In the genomic region with DNA sequence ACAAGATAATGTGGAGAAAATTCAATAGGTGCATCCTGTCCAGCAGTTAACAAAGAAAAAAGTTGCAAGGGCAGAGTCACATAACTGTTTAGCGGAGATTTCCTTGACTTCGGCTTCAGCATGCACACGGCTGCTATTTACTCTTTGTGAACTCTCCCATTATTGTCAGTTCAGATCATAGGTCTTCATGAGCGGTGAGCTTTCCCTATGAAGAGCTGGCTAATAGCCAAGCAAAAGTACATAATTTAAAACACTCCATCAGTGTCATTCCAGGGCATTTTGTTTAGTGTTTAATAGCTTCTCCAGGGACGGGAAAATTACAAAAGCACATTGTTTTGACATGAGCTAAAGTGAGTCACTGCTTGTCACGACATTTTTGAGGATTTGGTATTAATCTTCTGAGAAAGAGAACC, we compare ENCODE assay signal across 14 mouse cellular contexts.
DNase-seq lines count a peak whose midpoint lies in the region; ATAC-seq and TF ChIP-seq lines count a peak whose summit lies in the region.
"Had no signal": no experiment of that assay in that cellular context is flagged by ENCODE, and none has a peak within 500 bp of the region (broad histone marks: within the 10 kb centered on the region; RNA-seq: fewer than 3 reads in every experiment).

No protein-coding gene starts in this region.

- 64% methylated on average over 6 of the region's 6 CpGs for WGBS in heart, embryonic 16.5 days
- 18% methylated on average over 6 of the region's 6 CpGs for WGBS in stomach, embryonic 16.5 days
- WGBS in stomach, postnatal 0 days = 18% methylated on average over 6 of the region's 6 CpGs
- WGBS in embryonic facial prominence, embryonic 12.5 days = 11% methylated on average over 6 of the region's 6 CpGs

- H3K27me3 ChIP-seq in heart, embryonic 16.5 days (ENCODE audit: control insufficient read depth, insufficient read depth, low read length) = no peaks in the 10 kb centered on the region
- H3K27me3 ChIP-seq in stomach, embryonic 16.5 days (ENCODE audit: control insufficient read depth, insufficient read depth, low read length) = no peaks in the 10 kb centered on the region
- H3K27me3 ChIP-seq in stomach, postnatal 0 days (ENCODE audit: control insufficient read depth, insufficient read depth, low read length) = no peaks in the 10 kb centered on the region
- H3K27me3 ChIP-seq in embryonic facial prominence, embryonic 12.5 days = no peaks in the 10 kb centered on the region
- no peaks in the 10 kb centered on the region for H3K27me3 ChIP-seq in myocyte (ENCODE audit: control insufficient read depth, insufficient read depth, insufficient read length)
- H3K27me3 ChIP-seq: midbrain, embryonic 12.5 days; neural tube, embryonic 13.5 days had no signal

- DNase-seq in heart, postnatal 4 days = no peak
- DNase-seq in stomach, postnatal 0 days (ENCODE audit: low spot score) = no peak
- no peak for DNase-seq in urinary bladder, postnatal 25 days (ENCODE audit: low spot score)
- DNase-seq in thymus, postnatal 36 days = no peak
- DNase-seq: kidney, postnatal 10 days; right cerebral cortex, postnatal 14 days had no signal

- no peak for TF ChIP-seq CTCF in stomach, postnatal 0 days (IDR thresholded peaks at IDR 0.05; ENCODE audit: low read depth)

- H3K27ac ChIP-seq in heart, embryonic 16.5 days (ENCODE audit: low read length) = peak overlapping the region; percentile 19; the same call in 1 of the 2 replicates
- H3K27ac ChIP-seq in stomach, embryonic 16.5 days (ENCODE audit: low read length) = no peak overlapping the region
- no peak overlapping the region for H3K27ac ChIP-seq in stomach, postnatal 0 days (replicated peaks)
- H3K27ac ChIP-seq in embryonic facial prominence, embryonic 12.5 days = 0 out of 2 replicates have a peak overlapping the region, but pooled peaks have one; percentile 23
- H3K27ac ChIP-seq: hindbrain, embryonic 10.5 days; liver, embryonic 14.5 days; midbrain, embryonic 12.5 days; neural tube, embryonic 13.5 days had no signal

- H3K9me3 ChIP-seq in heart, embryonic 16.5 days (replicated peaks; ENCODE audit: control insufficient read depth, low read length) = no peaks in the 10 kb centered on the region
- no peaks in the 10 kb centered on the region for H3K9me3 ChIP-seq in stomach, embryonic 16.5 days (replicated peaks; ENCODE audit: control insufficient read depth, low read length)
- H3K9me3 ChIP-seq in stomach, postnatal 0 days (ENCODE audit: control insufficient read depth, low read length) = no peaks in the 10 kb centered on the region
- H3K9me3 ChIP-seq in embryonic facial prominence, embryonic 12.5 days = no peaks in the 10 kb centered on the region
- H3K9me3 ChIP-seq: hindbrain, embryonic 10.5 days; midbrain, embryonic 12.5 days; neural tube, embryonic 13.5 days had no signal

- H3K79me2 ChIP-seq in myocyte (ENCODE audit: control insufficient read depth, insufficient read depth) = no peaks in the 10 kb centered on the region

- peaks cover 9% of the 10 kb centered on the region for H3K4me1 ChIP-seq in heart, embryonic 16.5 days (ENCODE audit: control insufficient read depth, insufficient read depth, low read length)
- peaks cover 10% of the 10 kb centered on the region; the same call in 1 of the 2 replicates for H3K4me1 ChIP-seq in stomach, embryonic 16.5 days (ENCODE audit: control insufficient read depth, insufficient read depth, low read length)
- no peaks in the 10 kb centered on the region; the same call in none of the 2 replicates for H3K4me1 ChIP-seq in stomach, postnatal 0 days (replicated peaks; ENCODE audit: control insufficient read depth, insufficient read depth)
- peaks cover 8% of the 10 kb centered on the region for H3K4me1 ChIP-seq in embryonic facial prominence, embryonic 12.5 days
- H3K4me1 ChIP-seq: midbrain, embryonic 12.5 days had no signal

- H3ac ChIP-seq in myocyte (ENCODE audit: control insufficient read depth, insufficient read length) = no peak overlapping the region

- TF ChIP-seq POLR2A in myocyte (IDR thresholded peaks at IDR 0.05; ENCODE audit: insufficient read length, low read depth) = no peak

- no peak overlapping the region for H3K4me3 ChIP-seq in heart, embryonic 16.5 days (ENCODE audit: low read length)
- no peak overlapping the region for H3K4me3 ChIP-seq in stomach, embryonic 16.5 days (replicated peaks; ENCODE audit: low read length)
- H3K4me3 ChIP-seq in stomach, postnatal 0 days (ENCODE audit: low read depth, low read length) = no peak overlapping the region
- H3K4me3 ChIP-seq in embryonic facial prominence, embryonic 12.5 days = no peak overlapping the region
- H3K4me3 ChIP-seq in myocyte = no peak overlapping the region
- H3K4me3 ChIP-seq: hindbrain, embryonic 10.5 days; midbrain, embryonic 12.5 days; neural tube, embryonic 13.5 days had no signal

- TF ChIP-seq EP300 in stomach, postnatal 0 days (optimal IDR thresholded peaks at IDR 0.05) = no peak

- H3K9ac ChIP-seq in heart, embryonic 16.5 days (ENCODE audit: low read length) = no peak overlapping the region
- no peak overlapping the region for H3K9ac ChIP-seq in stomach, embryonic 16.5 days (ENCODE audit: low read length)
- H3K9ac ChIP-seq in stomach, postnatal 0 days (ENCODE audit: low read length) = no peak overlapping the region
- H3K9ac ChIP-seq in embryonic facial prominence, embryonic 12.5 days = no peak overlapping the region
- H3K9ac ChIP-seq: liver, embryonic 14.5 days; midbrain, embryonic 12.5 days; neural tube, embryonic 13.5 days had no signal

- no peak for ATAC-seq in heart, embryonic 16.5 days (replicated peaks; ENCODE audit: extremely low read depth, insufficient read depth, low FRiP score)
- no peak for ATAC-seq in stomach, embryonic 16.5 days (ENCODE audit: insufficient read depth, low FRiP score)
- no peak for ATAC-seq in stomach, postnatal 0 days (ENCODE audit: low FRiP score, low TSS enrichment)
- ATAC-seq in embryonic facial prominence, embryonic 12.5 days (ENCODE audit: insufficient number of reproducible peaks, insufficient read depth, low FRiP score, low TSS enrichment) = no peak

- H3K4me2 ChIP-seq in heart, embryonic 16.5 days (ENCODE audit: low read depth, low read length) = no peak overlapping the region
- H3K4me2 ChIP-seq in stomach, embryonic 16.5 days (ENCODE audit: low read depth, low read length) = peak overlapping the region; percentile 13; the same call in 1 of the 2 replicates
- no peak overlapping the region for H3K4me2 ChIP-seq in stomach, postnatal 0 days (replicated peaks; ENCODE audit: low read depth)
- H3K4me2 ChIP-seq in embryonic facial prominence, embryonic 12.5 days (replicated peaks) = no peak overlapping the region
- H3K4me2 ChIP-seq in myocyte (ENCODE audit: low read depth) = peak overlapping the region; percentile 24
- H3K4me2 ChIP-seq: midbrain, embryonic 12.5 days; neural tube, embryonic 13.5 days had no signal

- H3K36me3 ChIP-seq in heart, embryonic 16.5 days (ENCODE audit: control insufficient read depth, insufficient read depth) = no peaks in the 10 kb centered on the region
- H3K36me3 ChIP-seq in stomach, embryonic 16.5 days (ENCODE audit: control insufficient read depth, insufficient read depth, low read length) = no peaks in the 10 kb centered on the region
- H3K36me3 ChIP-seq in stomach, postnatal 0 days (ENCODE audit: control insufficient read depth, insufficient read depth, low read length) = no peaks in the 10 kb centered on the region
- H3K36me3 ChIP-seq in embryonic facial prominence, embryonic 12.5 days = no peaks in the 10 kb centered on the region
- H3K36me3 ChIP-seq in myocyte (ENCODE audit: control insufficient read depth, insufficient read depth) = no peaks in the 10 kb centered on the region
- H3K36me3 ChIP-seq: hindbrain, embryonic 10.5 days; midbrain, embryonic 12.5 days; neural tube, embryonic 13.5 days had no signal

TF ChIP-seq in myocyte, 11 proteins besides CTCF, POLR2A, EP300 and RAD21:
- no peak for TF ChIP-seq USF1 (IDR thresholded peaks at IDR 0.05; ENCODE audit: low read depth)
- 0 out of 2 replicates have a peak, but pooled peaks have one; percentile 10 for TF ChIP-seq CEBPB (IDR thresholded peaks at IDR 0.05; ENCODE audit: insufficient read depth, poor library complexity, severe bottlenecking)

Comparison
In these comparisons a context has a peak if more than half of its experiments do, and no peak if none do; other contexts are left out.
1. H3K4me2 ChIP-seq: peak in stomach, embryonic 16.5 days (single experiment) and myocyte (single experiment); none in heart, embryonic 16.5 days (single experiment), stomach, postnatal 0 days (single experiment) and embryonic facial prominence, embryonic 12.5 days (single experiment).
2. H3K27ac ChIP-seq: peak in heart, embryonic 16.5 days (single experiment) and embryonic facial prominence, embryonic 12.5 days (single experiment); none in stomach, embryonic 16.5 days (single experiment) and stomach, postnatal 0 days (single experiment).